Mouse (Mus musculus) hindbrain, embryonic 11.5 days (tissue): ENCODE results near the gene Akap9. TPM values are rescaled to one million over a fixed set of nuclear protein-coding genes. Genes with fewer than 3 reads are reported as not detected.
A peak's percentile ranks its signal among the peaks of the same experiment; 100 is the strongest.
"Not testable (repeated sequence)": the region's sequence is repeated elsewhere in the genome, so short reads cannot be mapped to it uniquely, and the experiment has no call there.

ENCODE experiments used
- ATAC-seq: fragments of 200-750 bp; cut with Nextera tagmentation; 2 replicates; pipeline ENCODE4 v1.8.0; 2017; ENCODE audit warnings: mild to moderate bottlenecking, moderate TSS enrichment, moderate library complexity; ENCODE audit not compliant: low FRiP score
- DNase-seq: peaks from one replicate; pipeline ENCODE4 v3.0.0-alpha.2; 2015; ENCODE audit warnings: low spot score
- H3K27ac ChIP-seq: fragments of 300-500 bp; sonication (generic); 2 replicates; pipeline ENCODE4 v1.5.1; 2014; ENCODE audit warnings: mild to moderate bottlenecking, low read depth, low read length
- H3K27me3 ChIP-seq: fragments of 300-500 bp; sonication (generic); 2 replicates; pipeline ENCODE4 v1.6.1; 2014; ENCODE audit warnings: mild to moderate bottlenecking, low read length, moderate library complexity, mixed read lengths; ENCODE audit not compliant: control insufficient read depth, insufficient read depth
- H3K36me3 ChIP-seq: fragments of 300-500 bp; sonication (generic); 2 replicates; pipeline ENCODE4 v1.6.1; 2014; ENCODE audit warnings: mild to moderate bottlenecking, low read length, moderate library complexity, mixed read lengths; ENCODE audit not compliant: control insufficient read depth, insufficient read depth
- H3K4me1 ChIP-seq: fragments of 300-500 bp; sonication (generic); replicated peaks from 2 replicates; pipeline ENCODE4 v1.6.1; 2014; ENCODE audit warnings: low read length, mixed read lengths; ENCODE audit not compliant: control insufficient read depth, insufficient read depth
- H3K4me2 ChIP-seq: fragments of 300-500 bp; sonication (generic); replicated peaks from 2 replicates; pipeline ENCODE4 v1.6.1; 2014; ENCODE audit warnings: mild to moderate bottlenecking, low read depth, low read length
- H3K4me3 ChIP-seq: fragments of 300-500 bp; sonication (generic); 2 replicates; pipeline ENCODE4 v1.5.1; 2014; ENCODE audit warnings: low read depth, low read length
- H3K9ac ChIP-seq: fragments of 300-500 bp; sonication (generic); 2 replicates; pipeline ENCODE4 v1.6.1; 2014; ENCODE audit warnings: low read depth, low read length
- H3K9me3 ChIP-seq: fragments of 300-500 bp; sonication (generic); 2 replicates; pipeline ENCODE4 v1.6.1; 2016; ENCODE audit warnings: low read length; ENCODE audit not compliant: control insufficient read depth
- WGBS: fragments of 180-500 bp; shearing (Covaris S2); extraction: QIAGEN DNeasy Blood & Tissue Kit; methylation state at CpG from one replicate; pipeline ENCODE4 v1.1.7; 2014; 5-methylcytosine and 5-hydroxymethylcytosine counted together
- polyA plus RNA-seq: library from polyadenylated mRNA; unstranded; fragments of >200 nt; fragmentation: Nextera tagmentation; extraction: Ambion mirVana; gene quantifications from 2 replicates; pipeline ENCODE4 v1.2.1, GENCODE M21; 2014

The Akap9 gene
- polyA plus RNA-seq, result 182 and 214 TPM in 2 replicates

GRCm38 (mm10) chr5:3927801-3928689 lies at the start of gene Akap9:
TSS of gene Akap9 (plus strand) at chr5:3928054.
- peak; percentile 90 for ATAC-seq
- Histone ChIP-seq H3K27me3 (no peaks in the 10 kb centered on the region), H3K9me3 (no peaks in the 10 kb centered on the region)

GRCm38 (mm10) chr5:3886862-3887261 lies 41.0 kb upstream of the Akap9 start:
- not testable (repeated sequence) for H3K27ac ChIP-seq, DNase-seq, H3K27me3 ChIP-seq, H3K4me3 ChIP-seq, H3K4me1 ChIP-seq, H3K9me3 ChIP-seq, H3K9ac ChIP-seq, H3K4me2 ChIP-seq, H3K36me3 ChIP-seq, ATAC-seq
- 92% methylated on average over 7 of the region's 7 CpGs for whole genome bisulfite sequencing

More at GRCm38 (mm10) chr5:3927801-3928689, at the start of gene Akap9:
- Histone ChIP-seq H3K9ac (peak within 1 kb of the TSS; percentile 99), H3K36me3 (no peaks in the 10 kb centered on the region), H3K4me3 (peak within 1 kb of the TSS; percentile 94), H3K4me1 (peaks cover 4% of the 10 kb centered on the region; the same call in 1 of the 2 replicates), H3K4me2 (peak within 1 kb of the TSS; percentile 67), H3K27ac (peak within 1 kb of the TSS; percentile 95)
- WGBS, result under 1% methylated on average over 65 of the region's 82 CpGs
- peak; percentile 79 for DNase-seq

GRCm38 (mm10) chr5:3889201-3889600 lies 38.7 kb upstream of the Akap9 start:
- no peak for DNase-seq
- Histone ChIP-seq H3K4me3 (no peak overlapping the region), H3K9me3 (no peaks in the 10 kb centered on the region), H3K9ac (no peak overlapping the region), H3K27me3 (no peaks in the 10 kb centered on the region), H3K4me2 (no peak overlapping the region), H3K4me1 (no peaks in the 10 kb centered on the region), H3K27ac (no peak overlapping the region), H3K36me3 (no peaks in the 10 kb centered on the region)
- ATAC-seq, result no peak

- H3K4me3 ChIP-seq, result peak within 1 kb of the TSS; percentile 42
- H3K27ac ChIP-seq, H3K36me3 ChIP-seq, H3K9me3 ChIP-seq, H3K27me3 ChIP-seq, H3K4me1 ChIP-seq: not testable (repeated sequence)
- peak within 1 kb of the TSS; percentile 48; the same call in 1 of the 2 replicates for H3K9ac ChIP-seq
- peak; percentile 99 for ATAC-seq
- peak; percentile 23 for DNase-seq
- H3K4me2 ChIP-seq, result peak within 1 kb of the TSS; percentile 45
- WGBS, result 5% methylated on average over 3 of the region's 47 CpGs
These were observed 34.2 kb upstream of the Akap9 start, which contains the start of gene Mterf1a for GRCm38 (mm10) chr5:3893459-3894293. TSS of gene Mterf1a (minus strand) at chr5:3893933.

- H3K9me3 ChIP-seq, DNase-seq, H3K4me2 ChIP-seq, H3K27me3 ChIP-seq, H3K36me3 ChIP-seq, H3K4me1 ChIP-seq, H3K9ac ChIP-seq, H3K4me3 ChIP-seq, ATAC-seq, H3K27ac ChIP-seq: not testable (repeated sequence)
- 90% methylated on average over 4 of the region's 4 CpGs for WGBS
These were observed 33.6 kb upstream of the Akap9 start for GRCm38 (mm10) chr5:3894294-3894619.

GRCm38 (mm10) chr5:3905471-3905870 lies 22.4 kb upstream of the Akap9 start:
- Histone ChIP-seq H3K4me3 (no peak overlapping the region), H3K9me3 (no peaks in the 10 kb centered on the region), H3K4me2 (no peak overlapping the region), H3K27me3 (no peaks in the 10 kb centered on the region), H3K9ac (no peak overlapping the region), H3K36me3 (no peaks in the 10 kb centered on the region), H3K4me1 (no peaks in the 10 kb centered on the region), H3K27ac (no peak overlapping the region)
- DNase-seq (no peak), ATAC-seq (no peak)
- WGBS, result 68% methylated on average over 2 of the region's 2 CpGs

GRCm38 (mm10) chr5:3922350-3922749 lies 5.5 kb upstream of the Akap9 start:
- H3K4me1 ChIP-seq, result no peaks in the 10 kb centered on the region
- no peak overlapping the region for H3K4me3 ChIP-seq
- WGBS, result 93% methylated on average over 2 of the region's 2 CpGs
- no peaks in the 10 kb centered on the region for H3K27me3 ChIP-seq
- no peak overlapping the region for H3K4me2 ChIP-seq
- no peaks in the 10 kb centered on the region for H3K36me3 ChIP-seq
- no peak overlapping the region for H3K9ac ChIP-seq
- ATAC-seq (no peak), DNase-seq (no peak)
- H3K9me3 ChIP-seq, result no peaks in the 10 kb centered on the region
- H3K27ac ChIP-seq, result no peak overlapping the region

GRCm38 (mm10) chr5:3926666-3927065 lies 1.2 kb upstream of the Akap9 start:
- no peak overlapping the region for H3K9ac ChIP-seq

More at GRCm38 (mm10) chr5:3926666-3927065, 1.2 kb upstream of the Akap9 start:
- no peak for DNase-seq
- 48% methylated on average over 4 of the region's 4 CpGs for WGBS
- Histone ChIP-seq H3K36me3 (no peaks in the 10 kb centered on the region), H3K27me3 (no peaks in the 10 kb centered on the region), H3K4me3 (no peak overlapping the region), H3K27ac (no peak overlapping the region), H3K4me1 (peaks cover 4% of the 10 kb centered on the region; the same call in 1 of the 2 replicates), H3K4me2 (no peak overlapping the region), H3K9me3 (no peaks in the 10 kb centered on the region)
- no peak for ATAC-seq
